ENCODE assay signal across 17 mouse cellular contexts in genomic region chr19:54081716-54082165, GRCm38 (mm10).
"Had no signal": no experiment of that assay in that cellular context is flagged by ENCODE, and none has a peak within 500 bp of the region (broad histone marks: within the 10 kb centered on the region; RNA-seq: fewer than 3 reads in every experiment).

No protein-coding gene starts in this region.

- H3K27me3 ChIP-seq: neural tube, embryonic 12.5 days; neural tube, embryonic 13.5 days; neural tube, embryonic 15.5 days; stomach, embryonic 15.5 days had no signal

- H3K27ac ChIP-seq: neural tube, embryonic 12.5 days; neural tube, embryonic 13.5 days; neural tube, embryonic 15.5 days; stomach, embryonic 15.5 days; stomach, postnatal 0 days had no signal

- H3K36me3 ChIP-seq: neural tube, embryonic 12.5 days; neural tube, embryonic 13.5 days; neural tube, embryonic 15.5 days; stomach, embryonic 15.5 days had no signal

- DNase-seq: retina, postnatal 1 day; right cerebral cortex, adult 18-20 months; right cerebral cortex, postnatal 14 days; right cerebral cortex, postnatal 25 days; right cerebral cortex, postnatal 4 days; spleen, adult 18-20 months; thymus, adult 18-20 months; thymus, adult 2 months; thymus, postnatal 14 days; thymus, postnatal 25 days; thymus, postnatal 36 days; thymus, postnatal 4 days had no signal

- H3K9ac ChIP-seq: neural tube, embryonic 12.5 days; neural tube, embryonic 13.5 days; neural tube, embryonic 15.5 days; stomach, embryonic 15.5 days had no signal

- H3K9me3 ChIP-seq: neural tube, embryonic 12.5 days; neural tube, embryonic 13.5 days; neural tube, embryonic 15.5 days; stomach, embryonic 15.5 days had no signal

- H3K4me3 ChIP-seq: neural tube, embryonic 12.5 days; neural tube, embryonic 13.5 days; neural tube, embryonic 15.5 days; stomach, embryonic 15.5 days had no signal

- H3K4me1 ChIP-seq: neural tube, embryonic 15.5 days had no signal
